Mouse (Mus musculus) inflammation-experienced regulatory T-cells, adult 6 months (primary cell): ENCODE results near the gene Cfdp1. TPM values are rescaled to one million over a fixed set of nuclear protein-coding genes. Genes with fewer than 3 reads are reported as not detected.

Experiments used
- ATAC-seq: one replicate; pipeline ENCODE4 v1.8.0; 2017
- polyA plus RNA-seq, 3 experiments: library from polyadenylated mRNA; unstranded; fragments of 100-300 nt; shearing (Covaris generic); gene quantifications; one replicate each; pipeline ENCODE4 v1.2.1; 2017

Gene Cfdp1
- polyA plus RNA-seq, 3 experiments from 2014 or later = 110 to 121 (median 120) TPM

- ATAC-seq = no peak
These were observed 85.4 kb downstream of the Cfdp1 start for GRCm38 (mm10) chr8:111768651-111769050.

GRCm38 (mm10) chr8:111765616-111766015, 88.5 kb downstream of the Cfdp1 start:
- ATAC-seq = no peak

- ATAC-seq = no peak
These were observed 89.0 kb downstream of the Cfdp1 start for GRCm38 (mm10) chr8:111765096-111765495.

GRCm38 (mm10) chr8:111760708-111761107, 93.4 kb downstream of the Cfdp1 start:
- ATAC-seq = no peak

DNA sequence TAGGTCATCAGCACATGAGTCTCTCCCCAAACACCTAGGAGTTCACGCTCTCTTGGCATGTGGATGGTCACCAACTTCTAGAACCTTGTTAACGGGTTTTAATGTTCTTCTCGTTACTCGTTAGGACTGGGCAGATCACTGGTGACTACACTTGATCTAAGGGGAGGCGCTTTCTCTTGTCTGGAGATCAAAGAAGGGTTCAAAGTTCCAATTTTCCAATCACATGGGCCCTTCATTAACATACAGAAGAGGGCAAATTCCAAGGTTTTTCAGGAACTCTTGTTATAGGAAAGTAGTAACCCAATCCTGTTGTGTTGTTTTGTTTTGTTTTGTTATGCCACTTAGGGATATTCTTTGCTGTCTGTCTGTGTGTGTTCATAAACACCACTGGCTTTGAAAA, 95.3 kb downstream of the Cfdp1 start:
- no peak for ATAC-seq

DNA sequence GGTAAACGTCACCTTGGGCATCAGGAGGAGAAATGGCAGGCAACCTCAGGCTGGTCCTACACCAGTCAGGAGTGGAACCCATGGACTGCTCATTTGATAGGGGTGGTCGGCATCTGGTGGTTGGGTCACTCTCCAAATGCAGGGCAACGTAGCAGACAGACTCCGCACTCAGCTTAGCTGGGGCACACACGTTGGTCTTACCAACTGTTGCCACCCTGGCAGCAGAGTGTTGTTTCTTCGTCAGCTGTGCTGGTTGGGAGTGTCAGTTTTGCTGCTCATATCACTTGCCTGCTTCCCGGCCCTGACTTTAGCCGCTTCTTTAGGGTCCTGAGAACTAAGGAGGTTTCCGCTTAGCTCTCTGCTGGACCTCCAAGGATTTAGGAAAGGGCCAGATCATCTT, 96.5 kb downstream of the Cfdp1 start:
- ATAC-seq = no peak

DNA sequence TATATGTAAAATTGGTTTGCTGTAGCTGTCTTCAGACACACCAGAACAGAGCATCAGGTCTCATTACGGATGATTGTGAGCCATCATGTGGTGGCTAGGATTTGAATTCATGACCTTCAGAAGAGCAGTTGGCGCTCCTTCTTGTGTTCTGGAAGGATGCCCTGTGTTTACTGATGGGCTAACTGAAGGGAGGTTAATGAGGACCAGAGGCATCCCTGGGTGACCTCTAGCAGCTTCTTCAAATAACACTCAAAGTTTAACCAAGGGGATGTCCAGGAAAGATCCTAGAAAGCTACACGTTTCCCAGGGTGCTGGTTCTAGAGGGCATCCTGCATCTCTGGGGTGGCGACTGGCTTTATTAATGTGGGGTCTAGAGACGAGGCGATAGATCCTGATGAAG, 99.4 kb downstream of the Cfdp1 start:
- no peak for ATAC-seq

DNA sequence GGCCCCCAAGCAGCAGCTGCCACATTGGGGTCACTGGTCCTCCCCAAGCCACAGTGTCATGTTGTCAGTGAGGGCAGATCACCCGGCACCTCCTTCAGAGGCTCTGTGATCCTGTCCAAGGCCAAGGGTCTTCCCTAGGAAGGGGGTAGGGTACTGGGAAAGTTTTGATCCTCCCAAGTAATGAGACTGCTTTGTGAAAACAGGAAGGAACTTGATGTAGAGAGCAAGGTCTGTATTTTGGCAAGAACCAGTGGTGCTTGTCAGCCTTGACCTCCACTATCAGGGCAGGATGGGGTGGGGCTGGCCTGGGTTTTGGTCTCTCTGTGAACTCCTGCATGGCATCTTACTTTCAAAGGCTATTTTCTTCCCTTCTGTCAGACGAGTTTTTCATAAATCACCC, 100.0 kb downstream of the Cfdp1 start:
- no peak for ATAC-seq

DNA sequence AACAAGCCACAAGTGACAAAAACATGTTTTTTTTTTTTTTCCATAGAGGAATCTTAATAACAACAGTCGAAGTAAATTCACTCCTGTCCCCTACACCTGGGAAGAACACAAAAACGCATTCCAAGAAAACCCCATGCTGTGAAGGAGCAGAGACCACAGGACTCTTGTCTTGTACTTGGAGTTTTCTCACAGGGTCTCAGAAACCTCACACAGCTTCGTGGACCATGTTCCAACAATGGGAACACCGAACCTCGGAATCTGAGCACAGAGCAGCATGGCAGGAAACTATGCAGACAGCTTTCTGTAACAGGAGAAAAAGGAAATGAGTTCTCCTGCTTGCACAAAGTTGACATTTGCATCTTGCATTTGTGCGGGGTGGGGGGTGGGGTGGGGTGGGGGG, 105.3 kb downstream of the Cfdp1 start:
- ATAC-seq = no peak

DNA sequence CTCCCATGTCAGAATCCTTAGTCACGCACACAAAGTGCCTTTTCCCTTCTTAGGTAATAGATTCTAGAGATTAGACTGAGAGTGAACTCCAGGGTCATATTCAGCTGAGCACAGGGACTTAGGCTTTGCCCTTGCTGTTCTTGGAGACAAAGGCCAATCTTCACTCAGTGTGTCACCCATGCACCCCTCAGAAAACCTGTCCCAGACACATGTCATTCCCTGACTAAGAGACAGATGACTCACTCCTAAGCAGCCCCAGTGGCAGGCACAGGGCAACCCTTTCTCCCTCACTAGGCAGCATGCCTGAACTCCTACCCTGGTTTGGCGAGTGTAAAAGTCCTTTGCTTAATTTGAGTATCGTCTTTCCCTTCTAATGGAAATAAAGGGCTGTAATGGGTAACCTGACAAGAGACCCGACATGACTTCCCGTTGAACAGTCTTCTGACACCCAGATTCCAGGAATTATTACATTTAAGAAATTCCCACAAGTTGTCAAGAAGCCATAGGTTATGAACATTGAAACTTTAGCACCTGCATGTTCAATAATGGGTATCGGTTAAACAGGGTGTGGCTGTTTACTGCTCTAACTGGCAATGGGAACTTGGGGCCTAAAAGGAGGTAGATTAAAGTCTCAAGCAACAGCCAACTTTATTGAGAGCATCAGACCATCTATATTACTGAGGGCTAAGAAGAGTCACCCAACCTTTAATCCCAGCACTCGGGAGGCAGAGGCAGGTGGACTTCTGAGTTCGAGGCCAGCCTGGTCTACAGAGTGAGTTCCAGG, 106.0 kb downstream of the Cfdp1 start:
- no peak for ATAC-seq

DNA sequence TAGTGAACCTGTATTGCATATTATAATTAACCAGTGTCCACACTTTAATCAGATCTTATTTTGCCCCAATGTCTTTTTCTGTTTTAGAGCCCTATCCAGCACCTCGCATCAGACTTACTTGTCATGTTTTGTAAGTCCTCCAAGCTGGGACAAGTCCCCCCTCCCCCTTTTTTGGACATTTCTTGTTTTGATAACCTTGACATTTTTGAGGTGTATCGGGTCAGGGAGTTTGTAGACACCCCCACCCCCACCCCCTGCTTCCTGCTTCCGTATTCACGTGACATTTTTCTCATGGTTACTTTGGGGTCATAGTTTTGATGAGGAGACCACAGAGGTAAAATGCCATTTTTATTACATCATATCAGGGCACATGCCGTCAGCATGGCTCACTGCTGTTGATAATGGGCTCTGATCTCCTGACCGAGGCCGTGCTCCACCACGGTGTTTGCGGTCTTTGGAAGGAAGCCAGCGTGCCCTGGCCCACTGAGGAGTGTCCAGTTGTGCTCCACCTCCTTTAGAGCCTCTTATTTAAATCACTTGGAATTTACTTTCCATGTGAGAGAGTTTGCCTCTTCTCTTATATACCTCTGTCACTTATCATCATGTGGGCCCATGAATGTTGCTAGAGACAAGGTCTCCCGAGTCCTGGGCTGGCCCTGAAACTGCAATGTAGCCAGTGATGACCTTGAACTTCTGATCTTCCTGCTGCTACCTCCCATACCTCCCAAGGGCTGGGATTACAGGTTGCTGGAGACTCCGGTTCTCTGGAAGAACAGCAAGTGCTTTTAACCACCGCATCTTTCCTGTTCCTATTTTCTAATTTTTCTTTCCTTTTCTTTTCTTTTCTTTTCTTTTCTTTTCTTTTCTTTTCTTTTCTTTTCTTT, 107.3 kb downstream of the Cfdp1 start:
- ATAC-seq = no peak

- no peak for ATAC-seq
These were observed 108.3 kb downstream of the Cfdp1 start for GRCm38 (mm10) chr8:111745591-111746418.

DNA sequence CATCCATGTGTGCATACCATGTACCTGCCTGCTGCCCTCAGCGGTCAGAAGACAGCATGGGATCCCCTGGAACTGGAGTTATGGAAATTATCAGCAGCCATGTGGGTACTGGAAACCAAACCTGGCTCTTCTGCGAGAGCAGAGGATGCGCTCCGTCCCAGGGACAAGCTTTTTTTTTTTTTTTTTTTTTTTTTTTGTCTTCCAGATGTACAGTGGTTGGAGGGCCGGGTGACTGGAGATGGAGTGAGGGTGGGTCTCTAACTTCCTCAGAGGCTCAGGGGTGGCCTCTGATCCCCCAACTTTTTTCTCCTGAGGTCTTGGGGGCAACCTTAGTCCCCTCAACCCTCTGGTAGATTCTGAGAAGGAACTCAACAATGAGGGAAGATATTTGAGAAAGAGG, 109.0 kb downstream of the Cfdp1 start:
- no peak for ATAC-seq

- ATAC-seq = no peak
These were observed 110.0 kb downstream of the Cfdp1 start, which contains the start of gene Bcar1 for GRCm38 (mm10) chr8:111743792-111744696. Gene Bcar1, minus strand, starts transcription at chr8:111743809.

- ATAC-seq = no peak
These were observed 110.8 kb downstream of the Cfdp1 start for GRCm38 (mm10) chr8:111743101-111743791.

GRCm38 (mm10) chr8:111742261-111743037, 111.6 kb downstream of the Cfdp1 start:
- ATAC-seq = no peak

GRCm38 (mm10) chr8:111741556-111741955, 112.5 kb downstream of the Cfdp1 start:
- no peak for ATAC-seq

DNA sequence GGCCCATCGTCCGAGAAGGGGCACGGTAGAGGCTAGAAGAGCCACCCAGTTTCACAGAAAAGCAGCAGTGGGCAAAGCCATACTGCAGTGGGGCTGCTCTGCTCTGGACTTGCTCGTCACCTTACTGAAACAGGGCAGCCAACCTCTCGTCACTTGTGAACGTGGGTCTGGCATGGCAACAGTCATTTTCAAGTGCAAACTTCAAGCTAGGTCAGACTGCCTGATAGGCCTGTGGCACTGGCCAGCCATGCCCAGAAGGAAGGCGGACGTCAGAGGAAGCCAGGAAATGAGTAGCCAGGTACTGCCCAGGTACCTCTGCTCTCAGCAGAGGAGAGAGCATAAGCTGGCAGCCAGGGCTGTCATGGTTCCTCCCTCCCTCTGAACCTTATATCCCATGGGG, 113.1 kb downstream of the Cfdp1 start:
- no peak for ATAC-seq

DNA sequence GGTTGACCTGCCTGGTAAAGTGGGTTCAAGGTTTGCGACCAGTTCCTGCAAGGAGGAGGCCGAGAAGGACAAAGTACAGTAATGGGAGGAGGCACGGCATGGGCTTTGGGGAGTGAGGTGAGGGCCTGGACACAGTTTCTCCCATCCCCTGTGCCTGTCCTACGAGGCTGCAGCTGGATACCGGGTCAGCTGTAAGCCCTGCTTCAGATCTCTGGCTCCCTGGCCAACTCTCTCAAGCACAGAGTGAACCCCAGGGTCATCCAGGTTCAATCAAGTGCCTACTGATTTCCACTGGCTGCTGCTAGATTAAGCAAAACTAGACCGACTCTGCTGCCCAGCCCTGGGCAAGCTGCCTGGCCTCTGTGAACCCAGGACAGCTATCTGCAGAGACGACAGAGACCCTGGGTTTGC, 113.8 kb downstream of the Cfdp1 start:
- no peak for ATAC-seq

- no peak for ATAC-seq
These were observed 114.5 kb downstream of the Cfdp1 start for GRCm38 (mm10) chr8:111739604-111740003.
